Mouse (Mus musculus) midbrain, embryonic 14.5 days (tissue): ENCODE measurements around the gene Psma1. TPM values are rescaled to one million over a fixed set of nuclear protein-coding genes. Genes with fewer than 3 reads are reported as not detected.

ENCODE experiments used
- ATAC-seq: fragments of 200-750 bp; cut with Nextera tagmentation; 2 replicates; pipeline ENCODE4 v1.8.0; 2017; ENCODE audit warnings: moderate number of reproducible peaks, moderate library complexity; ENCODE audit not compliant: low FRiP score, low TSS enrichment
- DNase-seq: peaks from one replicate; pipeline ENCODE4 v3.0.0-alpha.2; 2015
- H3K27ac ChIP-seq: fragments of 300-500 bp; sonication (generic); replicated peaks from 2 replicates; pipeline ENCODE4 v1.5.1; 2014; ENCODE audit warnings: mild to moderate bottlenecking, low read depth, low read length, moderate library complexity
- H3K27me3 ChIP-seq: fragments of 300-500 bp; sonication (generic); 2 replicates; pipeline ENCODE4 v1.6.1; 2014; ENCODE audit warnings: low read length, control low read depth, mixed read lengths; ENCODE audit not compliant: control insufficient read depth, insufficient read depth
- H3K36me3 ChIP-seq: fragments of 300-500 bp; sonication (generic); 2 replicates; pipeline ENCODE4 v1.6.1; 2014; ENCODE audit warnings: low read length, control low read depth; ENCODE audit not compliant: control insufficient read depth, insufficient read depth
- H3K4me1 ChIP-seq: fragments of 300-500 bp; sonication (generic); 2 replicates; pipeline ENCODE4 v1.6.1; 2014; ENCODE audit warnings: mild to moderate bottlenecking, antibody characterized with exemption, low read length, control low read depth; ENCODE audit not compliant: control insufficient read depth, insufficient read depth
- H3K4me2 ChIP-seq: fragments of 300-500 bp; sonication (generic); 2 replicates; pipeline ENCODE4 v1.6.1; 2014; ENCODE audit warnings: mild to moderate bottlenecking, low read length, moderate library complexity
- H3K4me3 ChIP-seq: fragments of 300-500 bp; sonication (generic); replicated peaks from 2 replicates; pipeline ENCODE4 v1.5.1; 2014; ENCODE audit warnings: low read depth, low read length
- H3K9ac ChIP-seq: fragments of 300-500 bp; sonication (generic); replicated peaks from 2 replicates; pipeline ENCODE4 v1.6.1; 2014; ENCODE audit warnings: mild to moderate bottlenecking, low read length, moderate library complexity
- H3K9me3 ChIP-seq: fragments of 300-500 bp; sonication (generic); 2 replicates; pipeline ENCODE4 v1.6.1; 2016; ENCODE audit warnings: low read length, control low read depth, mixed read lengths; ENCODE audit not compliant: control insufficient read depth
- WGBS: fragments of 180-500 bp; shearing (Covaris S2); extraction: QIAGEN DNeasy Blood & Tissue Kit; methylation state at CpG from one replicate; pipeline ENCODE4 v1.1.7; 2014; 5-methylcytosine and 5-hydroxymethylcytosine counted together
- polyA plus RNA-seq: library from polyadenylated mRNA; unstranded; fragments of >200 nt; fragmentation: Nextera tagmentation; extraction: Ambion mirVana; gene quantifications from 2 replicates; pipeline ENCODE4 v1.2.1, GENCODE M21; 2014

The Psma1 gene
- polyA plus RNA-seq, 1 experiment from 2014 or later, result 377 TPM

DNA sequence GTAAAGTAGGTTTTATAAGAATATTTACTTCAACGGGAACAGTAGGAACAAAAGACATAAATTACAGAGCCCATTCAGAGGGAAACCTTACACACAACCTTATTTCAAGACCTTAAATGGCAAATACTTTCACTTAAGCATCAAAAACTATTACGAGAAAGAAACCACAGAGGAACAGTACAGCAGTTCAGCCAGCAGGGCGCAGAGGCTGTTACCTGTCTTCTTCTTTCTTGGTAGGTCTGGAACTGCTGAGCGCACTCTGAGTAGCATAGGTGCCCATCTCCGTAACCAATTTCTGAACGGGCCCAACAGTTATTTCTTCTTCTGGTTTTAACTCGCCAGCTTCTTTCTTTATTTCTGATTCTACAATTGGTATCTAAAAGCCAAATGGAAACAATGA lies 42.9 kb downstream of the Psma1 start:
- Histone ChIP-seq H3K36me3 (peaks cover 81% of the 10 kb centered on the region), H3K27me3 (no peaks in the 10 kb centered on the region), H3K4me1 (no peaks in the 10 kb centered on the region), H3K4me2 (no peak overlapping the region), H3K27ac (no peak overlapping the region), H3K9ac (no peak overlapping the region), H3K9me3 (no peaks in the 10 kb centered on the region), H3K4me3 (no peak overlapping the region)
- 96% methylated on average over 7 of the region's 7 CpGs for WGBS
- ATAC-seq, result no peak
- DNase-seq, result no peak

DNA sequence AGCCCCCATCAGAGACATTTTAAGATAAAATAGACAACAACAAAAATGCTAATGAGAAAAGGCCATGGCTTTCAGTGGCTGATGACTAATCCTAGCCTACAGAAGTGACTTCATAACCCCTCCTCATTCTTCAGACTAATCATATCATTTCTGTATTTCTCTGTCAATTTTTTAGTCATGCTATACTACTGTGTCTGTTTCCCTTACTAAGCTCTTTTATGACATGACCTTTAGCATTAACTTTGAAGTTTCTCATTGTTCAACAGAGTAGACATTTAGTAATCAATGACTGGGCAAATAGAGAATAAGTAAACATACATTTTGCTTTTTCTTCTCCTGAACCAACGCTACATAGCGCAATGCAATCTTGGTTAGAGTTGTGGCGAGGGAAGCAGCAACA lies 44.1 kb downstream of the Psma1 start:
- WGBS, result 96% methylated on average over 3 of the region's 3 CpGs
- H3K9me3 ChIP-seq, result no peaks in the 10 kb centered on the region
- H3K4me1 ChIP-seq, result no peaks in the 10 kb centered on the region
- no peak overlapping the region for H3K27ac ChIP-seq
- no peaks in the 10 kb centered on the region for H3K27me3 ChIP-seq
- H3K9ac ChIP-seq, result no peak overlapping the region
- no peak overlapping the region for H3K4me2 ChIP-seq
- H3K4me3 ChIP-seq, result no peak overlapping the region
- no peak for DNase-seq
- ATAC-seq, result no peak
- H3K36me3 ChIP-seq, result peaks cover 79% of the 10 kb centered on the region

DNA sequence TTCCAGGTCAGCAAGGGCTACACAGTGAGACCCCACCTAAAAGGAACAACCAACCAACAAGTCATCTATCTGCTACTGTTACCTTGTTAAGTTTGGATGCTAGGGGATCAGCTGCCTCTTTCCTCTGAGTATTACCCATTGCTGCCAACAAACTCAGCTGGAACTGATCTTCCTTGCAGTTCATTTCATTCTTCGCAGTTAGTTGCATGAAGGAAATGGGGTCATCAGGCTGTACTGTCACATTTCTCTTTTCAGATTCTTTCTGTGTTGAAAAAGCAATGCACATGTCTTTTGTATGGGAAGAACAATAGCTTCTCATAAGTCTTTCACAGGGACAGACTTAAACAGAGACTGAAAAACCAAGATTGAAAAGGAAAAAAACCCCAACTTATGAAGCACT lies 49.4 kb downstream of the Psma1 start:
- Histone ChIP-seq H3K27ac (no peak overlapping the region), H3K4me2 (no peak overlapping the region), H3K4me3 (no peak overlapping the region), H3K9me3 (no peaks in the 10 kb centered on the region), H3K36me3 (peaks cover 61% of the 10 kb centered on the region), H3K27me3 (no peaks in the 10 kb centered on the region), H3K9ac (no peak overlapping the region), H3K4me1 (no peaks in the 10 kb centered on the region)
- DNase-seq (no peak), ATAC-seq (no peak)
- WGBS, result 88% methylated on average over 1 of the region's 1 CpGs

DNA sequence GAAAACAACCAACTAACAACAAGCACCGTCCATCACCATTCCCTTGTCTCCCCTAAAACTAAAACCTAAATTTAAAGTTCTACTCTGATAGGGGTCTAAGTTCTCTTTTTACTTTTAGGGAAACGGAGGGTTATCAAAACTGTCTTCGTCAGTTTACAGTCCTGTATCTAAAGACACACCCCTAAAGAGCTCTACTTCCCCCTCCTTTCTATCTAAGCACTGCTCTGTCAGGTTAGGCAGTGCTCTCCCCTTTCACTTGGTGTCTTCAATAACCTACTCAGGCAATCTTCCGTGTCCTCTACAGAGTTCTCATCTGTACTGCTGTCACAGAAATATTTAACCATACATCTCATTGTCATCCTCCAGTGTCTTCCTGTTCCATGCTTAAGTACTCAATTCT lies 55.5 kb downstream of the Psma1 start:
- Histone ChIP-seq H3K9ac (no peak overlapping the region), H3K4me2 (no peak overlapping the region), H3K9me3 (no peaks in the 10 kb centered on the region), H3K36me3 (peaks cover 58% of the 10 kb centered on the region), H3K27me3 (no peaks in the 10 kb centered on the region), H3K4me1 (no peaks in the 10 kb centered on the region), H3K27ac (no peak overlapping the region), H3K4me3 (no peak overlapping the region)
- ATAC-seq, result no peak
- DNase-seq, result no peak
- WGBS, result 94% methylated on average over 4 of the region's 4 CpGs

DNA sequence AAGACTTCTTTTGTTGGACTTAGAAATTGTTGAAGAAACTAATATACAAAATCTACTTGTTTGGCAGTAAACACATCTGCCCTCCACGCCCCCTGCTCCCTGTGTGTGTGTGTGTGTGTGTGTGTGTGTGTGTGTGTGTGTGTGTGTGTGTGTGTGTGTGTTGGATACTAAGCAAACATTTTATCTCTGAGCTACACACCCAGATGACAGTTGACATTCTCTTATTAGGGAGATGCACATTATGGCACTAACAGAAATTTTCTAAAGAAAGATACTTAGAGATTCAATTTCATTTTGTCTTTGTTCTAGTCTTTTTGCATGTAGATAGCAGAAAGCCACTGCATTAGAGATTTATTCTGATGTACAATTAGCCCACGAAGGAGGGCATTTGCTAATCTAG lies 59.0 kb downstream of the Psma1 start:
- H3K4me3 ChIP-seq, result no peak overlapping the region
- no peaks in the 10 kb centered on the region for H3K9me3 ChIP-seq
- peaks cover 64% of the 10 kb centered on the region for H3K36me3 ChIP-seq
- no peaks in the 10 kb centered on the region for H3K4me1 ChIP-seq
- DNase-seq (no peak), ATAC-seq (no peak)
- H3K4me2 ChIP-seq, result no peak overlapping the region
- H3K27me3 ChIP-seq, result no peaks in the 10 kb centered on the region
- no peak overlapping the region for H3K9ac ChIP-seq
- H3K27ac ChIP-seq, result no peak overlapping the region
- 93% methylated on average over 2 of the region's 2 CpGs for WGBS

Other genes with a start within 250 kb of the Psma1 start
- gene Rras2, start 158.3 kb downstream of the Psma1 start, polyA plus RNA-seq, result 18.2 and 23.9 TPM in 2 replicates
- 72.8 and 104 TPM in 2 replicates for gene Copb1, start 21.4 kb downstream of the Psma1 start, polyA plus RNA-seq
- gene Pde3b, start 139.2 kb upstream of the Psma1 start, polyA plus RNA-seq, result 6.5 and 6.9 TPM in 2 replicates